Mouse (Mus musculus) gastrocnemius, adult 2 months (tissue): ENCODE measurements at regions not wholly inside any gene's neighbourhood (a gene's known extent, or its start where the extent isn't known, plus 50 kb on each side); places are given as distances from the start of the nearest gene placed in this dataset. TPM values are rescaled to one million over a fixed set of nuclear protein-coding genes. Genes with fewer than 3 reads are reported as not detected.

Experiments
- DNase-seq: peaks from one replicate; pipeline ENCODE4 v3.0.0; 2022
- H3K27ac ChIP-seq: fragments of 200-600 bp; 2 replicates; pipeline ENCODE4 v1.8.1; 2022; ENCODE audit warnings: mild to moderate bottlenecking
- H3K4me3 ChIP-seq: fragments of 200-600 bp; 2 replicates; pipeline ENCODE4 v1.8.1; 2022; ENCODE audit warnings: mild to moderate bottlenecking, moderate library complexity
- CTCF ChIP-seq: fragments of 200-600 bp; IDR thresholded peaks from 2 replicates; pipeline ENCODE4 v1.8.1; 2022; ENCODE audit warnings: antibody characterized with exemption, mild to moderate bottlenecking, moderate library complexity
- intact Hi-C: fragments of 180-260 bp; cut with DNase I; formaldehyde crosslinking; loops from one replicate; pipeline ENCODE4 v1.15.1; 2025
- microRNA-seq: library from miRNA; unstranded; fragments of <30 nt; microRNA quantifications from one replicate; pipeline ENCODE4 v1.2.0, GENCODE M21; 2021

- TF ChIP-seq CTCF = no peak
- H3K4me3 ChIP-seq = no peak overlapping the region
- intact Hi-C loops = no loop called here
- no peak for DNase-seq
- H3K27ac ChIP-seq = no peak overlapping the region
Observed at GRCm38 (mm10) chr13:90644216-90644615, 260.9 kb downstream of the Atp6ap1l start.

GRCm38 (mm10) chr13:90643575-90644215, 261.5 kb downstream of the Atp6ap1l start:
- TF ChIP-seq CTCF = no peak
- Histone ChIP-seq H3K27ac (no peak overlapping the region), H3K4me3 (no peak overlapping the region)
- DNase-seq = no peak
- intact Hi-C loops = no loop called here

GRCm38 (mm10) chr13:90643109-90643508, 262.0 kb downstream of the Atp6ap1l start:
- no peak for TF ChIP-seq CTCF
- no peak overlapping the region for H3K27ac ChIP-seq
- intact Hi-C loops = no loop called here

GRCm38 (mm10) chr13:90642206-90642823, 262.8 kb downstream of the Atp6ap1l start:
- no peak for TF ChIP-seq CTCF
- intact Hi-C loops = no loop called here
- H3K4me3 ChIP-seq = no peak overlapping the region
- H3K27ac ChIP-seq = no peak overlapping the region
- no peak for DNase-seq

More at GRCm38 (mm10) chr13:90643109-90643508, 262.0 kb downstream of the Atp6ap1l start:
- DNase-seq = no peak
- no peak overlapping the region for H3K4me3 ChIP-seq

Small RNAs in the stretch of these regions (microRNA-seq; reads per million reads assigned to microRNA genes)
- not detected for gene Gm44338
